Mouse (Mus musculus) left cerebral cortex, postnatal 4 days (tissue): ENCODE results near the gene Trim6. TPM values are rescaled to one million over a fixed set of nuclear protein-coding genes. Genes with fewer than 3 reads are reported as not detected.
"Not testable (repeated sequence)": the region's sequence is repeated elsewhere in the genome, so short reads cannot be mapped to it uniquely, and the experiment has no call there.

Source experiments
- DNase-seq: peaks from one replicate; pipeline ENCODE4 v3.0.0-alpha.2; 2022
- intact Hi-C: fragments of 180-260 bp; cut with DNase I; formaldehyde crosslinking; loops from one replicate; pipeline ENCODE4 v1.15.1; 2025
- total RNA-seq, 2 experiments: library from RNA; stranded (reverse); gene quantifications; 2 replicates each; pipeline ENCODE4 v1.2.3; 2021

Trim6 gene
- total RNA-seq, result under 1 TPM; 0.24 to 0.28 TPM

GRCm38 (mm10) chr7:104218701-104219569, at the start of gene Trim6:
Trim6 (plus strand) TSS chr7:104218793.
- intact Hi-C loops, result no loop called here
- peak; percentile 57 for DNase-seq

DNA sequence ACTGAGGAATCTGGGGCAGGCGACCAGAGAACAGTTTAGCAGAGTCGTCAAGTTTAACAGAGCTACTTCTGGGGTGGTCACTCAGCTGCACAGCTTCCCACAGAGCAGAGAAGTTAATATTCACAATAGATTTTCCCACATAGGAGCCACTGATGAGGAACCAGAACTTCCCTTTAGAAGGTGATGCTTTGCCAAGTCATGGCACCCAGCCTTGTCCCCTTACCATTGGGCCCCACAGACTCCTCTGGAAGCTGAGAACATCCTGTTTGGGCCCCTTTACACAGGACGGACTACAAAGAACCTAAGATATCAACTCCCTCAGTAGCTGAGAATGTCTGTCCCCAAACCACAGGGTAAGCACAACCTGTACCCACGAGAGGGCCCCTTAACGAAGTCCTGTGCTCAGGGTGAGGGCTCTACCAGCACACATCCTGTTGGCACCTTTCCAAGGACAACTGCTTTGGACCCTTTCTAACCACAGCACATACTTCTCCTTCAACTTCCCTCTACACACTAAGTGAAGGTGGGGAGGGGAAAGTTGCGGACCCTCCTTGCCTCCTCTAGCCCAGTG, 48.9 kb upstream of the Trim6 start:
- intact Hi-C loops, result loop anchor here (10.0 kb wide), 1 partner anchor 985 kb away; the partner anchor contains the start of gene Olfr592
- DNase-seq, result no peak

- no peak for DNase-seq
- intact Hi-C loops, result loop anchor here (10.0 kb wide), 1 partner anchor 990 kb away; the partner anchor contains the start of gene Olfr592
Measured at GRCm38 (mm10) chr7:104175085-104175484, 43.5 kb upstream of the Trim6 start.

DNA sequence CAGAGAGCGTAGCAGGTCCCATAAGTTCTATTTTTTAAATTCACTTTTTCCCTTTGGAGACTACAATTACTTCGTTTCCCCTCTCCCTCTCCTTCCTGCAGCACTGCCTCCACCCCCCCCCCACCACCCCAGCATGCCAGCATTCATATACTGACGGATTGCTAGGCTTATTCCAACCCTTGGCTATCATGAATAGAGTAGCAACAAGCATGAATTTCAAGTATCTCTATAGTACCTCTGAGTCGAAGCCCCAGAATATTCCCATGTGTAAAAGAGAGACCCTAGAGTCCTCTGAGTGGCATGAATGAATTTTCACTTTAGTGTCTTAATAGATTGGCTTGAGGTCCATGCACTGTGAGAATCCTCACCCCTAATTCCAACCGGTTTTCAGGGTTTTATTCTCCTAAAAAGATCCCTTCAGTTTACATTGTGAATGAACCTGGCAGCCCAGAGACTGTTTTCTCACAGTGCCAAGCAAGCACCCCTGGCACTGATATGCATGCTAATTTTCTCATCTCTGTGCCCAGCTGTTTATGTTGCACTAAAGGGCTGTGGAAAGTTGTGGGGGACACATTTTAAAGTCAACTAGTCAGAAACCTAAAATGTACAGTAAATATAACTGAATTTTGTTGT, 40.1 kb upstream of the Trim6 start:
- no peak for DNase-seq
- intact Hi-C loops, result loop anchor here (10.0 kb wide), 1 partner anchor 994 kb away; the partner anchor contains the start of gene Olfr592

- intact Hi-C loops, result loop anchor here (10.0 kb wide), 1 partner anchor 994 kb away; the partner anchor contains the start of gene Olfr592
- no peak for DNase-seq
Measured at GRCm38 (mm10) chr7:104179074-104179473, 39.5 kb upstream of the Trim6 start.

DNA sequence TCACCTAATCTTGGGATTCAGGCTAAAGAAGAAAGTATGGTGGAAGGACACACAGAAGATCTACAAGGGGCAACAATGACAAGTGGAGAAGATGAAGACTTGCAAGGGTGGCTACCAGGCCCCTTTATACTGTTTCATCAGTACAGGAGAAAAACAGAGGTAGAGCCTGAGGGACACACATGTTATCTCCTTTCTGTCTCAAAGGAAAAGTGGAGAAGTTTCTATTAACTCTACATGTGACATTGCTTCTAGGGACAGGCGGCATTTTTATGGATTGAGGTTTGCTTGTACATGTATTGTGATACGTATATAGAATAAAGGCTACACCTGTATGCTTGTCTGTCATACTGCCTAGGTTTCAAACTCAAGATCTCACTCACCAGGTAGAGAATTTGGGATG, 35.3 kb upstream of the Trim6 start, which contains the start of gene Olfr648:
Olfr648 (minus strand) TSS at position 101 of the 400 bp plus-strand sequence.
- intact Hi-C loops, result no loop called here
- no peak for DNase-seq

DNA sequence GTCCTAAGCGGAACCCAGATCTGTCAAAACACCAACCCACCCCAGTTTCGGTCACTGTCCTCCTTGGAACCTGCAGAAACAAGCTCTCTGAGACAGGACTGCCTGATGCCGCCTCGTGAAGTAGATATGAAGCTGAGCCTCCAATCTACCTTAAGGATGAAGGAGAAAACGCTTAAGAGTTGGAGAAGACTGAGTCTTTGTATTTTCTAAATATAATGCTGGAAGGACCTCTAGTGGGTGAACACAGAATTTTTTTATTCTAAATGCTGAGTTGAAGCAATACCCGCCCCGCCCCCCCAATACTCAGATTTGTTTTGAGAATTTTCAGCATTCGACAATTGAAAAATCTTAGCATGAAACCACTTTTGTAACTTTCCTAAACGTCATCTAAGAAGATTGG, 27.3 kb upstream of the Trim6 start:
- no peak for DNase-seq
- intact Hi-C loops, result no loop called here

- DNase-seq, result no peak
- intact Hi-C loops, result no loop called here
Measured at GRCm38 (mm10) chr7:104195885-104196284, 22.7 kb upstream of the Trim6 start, which contains the start of gene Olfr649. Olfr649 (minus strand) TSS chr7:104195985.

DNA sequence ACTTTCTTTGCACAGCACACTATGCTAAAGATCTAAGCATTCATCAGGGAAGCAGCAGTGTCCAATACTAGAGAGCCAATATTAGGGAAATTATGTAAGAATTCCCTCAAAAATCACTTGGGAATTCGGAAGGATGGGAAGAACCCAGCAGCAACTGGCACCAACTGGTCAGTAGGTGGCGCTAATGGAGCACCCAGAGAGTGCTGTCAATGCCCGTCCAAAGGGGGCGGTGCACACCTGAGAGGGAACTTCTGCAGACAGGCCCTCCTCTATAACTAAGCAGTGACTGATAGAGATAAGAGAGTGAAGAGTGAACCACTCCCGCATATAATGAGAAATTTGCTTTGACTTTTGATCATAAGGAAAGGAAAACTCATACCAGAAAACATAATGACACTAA, 18.8 kb upstream of the Trim6 start:
- intact Hi-C loops, result no loop called here
- peak; percentile 43 for DNase-seq

DNA sequence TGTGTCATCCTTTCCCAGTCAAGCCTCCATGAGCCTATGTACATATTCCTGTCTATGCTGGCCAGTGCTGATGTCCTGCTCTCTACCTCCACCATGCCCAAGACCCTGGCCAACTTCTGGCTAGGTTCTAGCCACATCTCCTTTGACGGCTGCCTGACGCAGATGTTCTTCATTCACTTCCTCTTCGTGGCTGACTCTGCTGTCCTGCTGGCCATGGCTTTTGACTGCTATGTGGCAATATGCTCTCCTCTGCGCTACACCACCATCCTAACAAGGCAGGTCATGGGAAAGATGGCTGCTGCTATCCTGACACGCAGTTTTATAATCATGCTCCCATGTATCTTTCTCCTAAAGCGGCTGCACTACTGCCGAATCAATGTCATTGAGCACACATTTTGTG, 12.4 kb upstream of the Trim6 start:
- DNase-seq, result no peak

GRCm38 (mm10) chr7:104216011-104216535, 2.5 kb upstream of the Trim6 start:
- intact Hi-C loops, result no loop called here
- no peak for DNase-seq

More for the DNA sequence above, 12.4 kb upstream of the Trim6 start:
- intact Hi-C loops, result no loop called here

GRCm38 (mm10) chr7:104217881-104218280, 712 bp upstream of the Trim6 start:
- intact Hi-C loops, result no loop called here
- DNase-seq, result no peak

DNA sequence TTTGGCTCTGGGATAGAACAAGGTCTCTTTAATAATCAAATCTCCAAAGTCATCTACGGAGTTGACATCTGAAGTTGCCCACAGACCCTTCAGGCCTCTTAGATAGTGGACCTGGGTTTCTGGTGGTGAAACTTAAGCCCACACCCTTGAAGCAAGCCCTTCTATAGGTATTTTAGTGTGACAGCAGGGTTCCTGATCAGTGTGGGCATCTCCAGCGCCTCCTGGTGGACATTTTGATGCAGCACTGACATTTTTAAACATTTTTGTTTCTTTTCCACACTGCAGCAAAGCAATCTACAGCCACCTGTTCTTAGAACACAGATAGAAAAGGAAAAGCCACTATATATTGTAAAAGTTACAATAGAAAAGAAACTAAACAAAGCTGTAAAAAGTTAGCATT, 12.6 kb downstream of the Trim6 start:
- intact Hi-C loops, result no loop called here
- no peak for DNase-seq

DNA sequence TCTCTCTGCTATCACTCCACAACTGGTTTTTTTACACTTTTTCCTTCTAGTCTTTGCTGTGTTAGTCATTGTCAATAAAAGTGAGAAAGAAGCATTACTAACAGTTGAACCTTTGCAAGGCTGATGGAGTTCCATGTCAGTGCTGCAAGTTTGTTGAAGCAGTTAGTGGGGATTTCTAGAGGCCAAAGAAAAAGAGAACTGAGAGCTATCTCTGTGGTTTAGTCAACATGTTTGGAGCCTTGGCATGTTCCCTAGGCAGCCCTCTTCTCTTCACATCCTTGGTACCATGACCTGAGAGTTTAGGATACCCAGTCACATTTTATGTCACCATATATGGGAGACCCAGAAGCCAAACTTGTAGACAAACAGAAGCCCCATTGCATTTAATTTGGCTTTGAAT, 22.3 kb downstream of the Trim6 start:
- intact Hi-C loops, result no loop called here
- no peak for DNase-seq

- no peak for DNase-seq
- intact Hi-C loops, result no loop called here
Measured at GRCm38 (mm10) chr7:104243616-104244015, 25.0 kb downstream of the Trim6 start.

DNA sequence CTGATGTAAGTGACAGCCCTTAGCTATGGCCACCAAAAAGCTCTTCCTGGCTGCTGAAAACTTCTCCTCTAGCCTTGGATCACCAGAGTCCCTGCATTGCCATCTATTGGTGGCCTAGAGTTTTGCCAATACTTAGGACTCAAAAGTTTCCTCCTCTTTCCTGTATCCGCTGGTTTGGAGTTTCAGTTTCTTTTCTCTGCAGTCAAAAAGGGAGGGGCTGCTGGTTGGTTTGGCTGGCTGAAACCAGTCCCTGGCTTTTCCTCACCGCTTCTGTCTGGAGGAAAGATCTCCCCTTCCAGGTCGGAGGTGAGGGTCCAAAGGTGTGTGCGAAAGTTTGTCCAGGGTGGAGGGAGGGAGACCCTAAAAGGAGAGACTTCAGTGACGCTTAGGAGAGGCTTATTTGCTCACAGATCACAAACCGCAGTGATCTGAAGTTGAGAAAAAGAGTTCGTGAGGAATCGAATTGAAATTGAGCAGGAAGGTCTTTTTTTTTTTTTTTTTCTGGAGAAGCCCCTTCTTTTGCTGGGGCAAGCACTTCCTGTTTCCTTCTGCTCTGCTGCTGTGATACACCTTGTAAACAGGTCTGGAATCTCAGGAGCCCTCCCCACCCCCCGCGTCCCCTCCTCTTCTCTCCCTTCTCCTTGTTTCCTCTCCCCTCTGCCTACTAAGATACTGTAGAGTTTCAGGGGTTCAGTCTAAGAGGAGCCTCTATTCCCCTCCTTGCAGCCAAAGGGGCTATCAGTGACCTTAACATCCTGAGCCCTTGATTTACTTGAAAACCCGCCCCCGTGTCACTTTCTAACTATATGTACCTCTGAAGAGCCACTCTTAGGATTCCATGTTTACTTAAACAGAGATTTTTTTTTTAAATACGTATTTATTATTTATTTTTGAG, 25.9 kb downstream of the Trim6 start, which contains the start of gene Trim34a:
Trim34a (plus strand) TSS at position 171 of the 895 bp plus-strand sequence.
- no peak for DNase-seq
- intact Hi-C loops, result no loop called here

GRCm38 (mm10) chr7:104260380-104260779, 41.8 kb downstream of the Trim6 start:
- intact Hi-C loops, DNase-seq: not testable (repeated sequence)

GRCm38 (mm10) chr7:104265335-104265734, 46.7 kb downstream of the Trim6 start:
- DNase-seq, intact Hi-C loops: not testable (repeated sequence)

- DNase-seq, intact Hi-C loops: not testable (repeated sequence)
Measured at GRCm38 (mm10) chr7:104279361-104279760, 60.8 kb downstream of the Trim6 start.
